Mouse (Mus musculus) forebrain, embryonic 16.5 days (tissue): ENCODE data around the gene Gm11985. TPM values are rescaled to one million over a fixed set of nuclear protein-coding genes. Genes with fewer than 3 reads are reported as not detected.

Source experiments
- ATAC-seq: fragments of 200-750 bp; cut with Nextera tagmentation; 2 replicates; pipeline ENCODE4 v1.8.0; 2017; ENCODE audit warnings: mild to moderate bottlenecking, moderate library complexity
- H3K27ac ChIP-seq: fragments of 300-500 bp; sonication (generic); 2 replicates; pipeline ENCODE4 v1.5.1; 2014; ENCODE audit warnings: low read length, control low read depth
- H3K27me3 ChIP-seq: fragments of 300-500 bp; sonication (generic); replicated peaks from 2 replicates; pipeline ENCODE4 v1.6.1; 2014; ENCODE audit warnings: low read length; ENCODE audit not compliant: control insufficient read depth, insufficient read depth
- H3K36me3 ChIP-seq: fragments of 300-500 bp; sonication (generic); 2 replicates; pipeline ENCODE4 v1.6.1; 2014; ENCODE audit not compliant: control insufficient read depth, insufficient read depth
- H3K4me1 ChIP-seq: fragments of 300-500 bp; sonication (generic); replicated peaks from 2 replicates; pipeline ENCODE4 v1.6.1; 2014; ENCODE audit warnings: low read length; ENCODE audit not compliant: control insufficient read depth, insufficient read depth
- H3K4me2 ChIP-seq: fragments of 300-500 bp; sonication (generic); 2 replicates; pipeline ENCODE4 v1.6.1; 2014; ENCODE audit warnings: mild to moderate bottlenecking, low read length, control low read depth
- H3K4me3 ChIP-seq: fragments of 300-500 bp; sonication (generic); replicated peaks from 2 replicates; pipeline ENCODE4 v1.5.1; 2014; ENCODE audit warnings: mild to moderate bottlenecking, low read length, control low read depth
- H3K9ac ChIP-seq: fragments of 300-500 bp; sonication (generic); replicated peaks from 2 replicates; pipeline ENCODE4 v1.6.1; 2014; ENCODE audit warnings: low read depth, low read length, control low read depth
- H3K9me3 ChIP-seq: fragments of 300-500 bp; sonication (generic); 2 replicates; pipeline ENCODE4 v1.6.1; 2016; ENCODE audit warnings: low read length; ENCODE audit not compliant: control insufficient read depth
- WGBS: fragments of 180-500 bp; shearing (Covaris S2); extraction: QIAGEN DNeasy Blood & Tissue Kit; methylation state at CpG from one replicate; pipeline ENCODE4 v1.1.7; 2014; 5-methylcytosine and 5-hydroxymethylcytosine counted together
- polyA plus RNA-seq: library from polyadenylated mRNA; unstranded; fragments of >200 nt; fragmentation: Nextera tagmentation; extraction: Ambion mirVana; gene quantifications from 2 replicates; pipeline ENCODE4 v1.2.1, GENCODE M21; 2015

The Gm11985 gene
- polyA plus RNA-seq, 1 experiment from 2014 or later, result not detected

DNA sequence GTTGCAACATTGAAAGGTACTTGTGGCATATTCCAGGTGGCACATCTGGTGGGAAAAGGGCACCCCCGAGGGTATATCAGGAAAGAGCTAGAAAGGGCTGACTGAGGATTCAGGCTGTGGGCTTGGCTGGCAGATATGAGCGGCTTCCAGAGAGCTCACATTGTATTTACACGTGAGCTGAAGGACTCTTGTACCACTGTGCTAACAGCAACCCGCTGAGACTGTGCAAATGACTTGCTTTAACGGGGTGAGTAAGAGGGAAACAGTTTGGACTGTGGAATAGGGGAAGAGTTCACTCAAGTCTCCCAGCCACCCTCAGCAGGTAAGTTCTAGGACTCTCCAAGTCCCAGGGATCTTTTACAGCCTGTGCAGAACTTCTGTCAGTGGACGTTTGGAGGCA is 14.7 kb downstream of the Gm11985 start:
- WGBS, result 82% methylated on average over 6 of the region's 6 CpGs
- H3K9ac ChIP-seq, result no peak overlapping the region

DNA sequence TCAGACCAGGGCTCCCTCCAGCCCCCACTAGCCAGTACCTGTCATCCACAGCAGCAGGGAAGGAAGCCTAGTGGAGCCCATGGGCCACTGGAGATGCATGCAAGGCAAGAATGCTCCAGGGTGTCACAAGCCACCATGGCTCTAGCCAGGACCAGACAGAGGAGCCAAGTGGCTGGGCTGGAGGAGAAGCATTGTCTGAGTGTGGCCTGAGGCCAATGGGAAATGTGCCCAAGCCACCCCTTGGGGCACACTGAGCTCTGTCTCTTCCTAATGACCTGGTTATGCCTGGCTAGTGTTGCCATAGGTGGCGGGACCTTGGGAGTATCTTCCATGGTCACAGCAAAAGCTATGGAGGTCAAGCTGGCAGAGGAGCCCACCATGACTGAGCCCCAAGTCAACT is 18.7 kb downstream of the Gm11985 start:
- H3K4me2 ChIP-seq, result no peak overlapping the region
- no peaks in the 10 kb centered on the region for H3K36me3 ChIP-seq
- H3K9me3 ChIP-seq, result no peaks in the 10 kb centered on the region
- WGBS, result 90% methylated on average over 1 of the region's 1 CpGs
- no peak for ATAC-seq
- no peak overlapping the region for H3K27ac ChIP-seq
- no peak overlapping the region for H3K4me3 ChIP-seq
- no peak overlapping the region for H3K9ac ChIP-seq
- H3K4me1 ChIP-seq, result no peaks in the 10 kb centered on the region
- no peaks in the 10 kb centered on the region for H3K27me3 ChIP-seq

More for the DNA sequence above, 14.7 kb downstream of the Gm11985 start:
- Histone ChIP-seq H3K27me3 (no peaks in the 10 kb centered on the region), H3K4me1 (no peaks in the 10 kb centered on the region), H3K4me2 (no peak overlapping the region), H3K27ac (no peak overlapping the region), H3K36me3 (no peaks in the 10 kb centered on the region), H3K9me3 (no peaks in the 10 kb centered on the region), H3K4me3 (no peak overlapping the region)
- no peak for ATAC-seq

GRCm38 (mm10) chr11:7164416-7164815 is 24.0 kb downstream of the Gm11985 start:
- H3K4me3 ChIP-seq, result no peak overlapping the region
- no peak overlapping the region for H3K4me2 ChIP-seq
- no peaks in the 10 kb centered on the region for H3K36me3 ChIP-seq
- H3K27me3 ChIP-seq, result no peaks in the 10 kb centered on the region
- H3K27ac ChIP-seq, result no peak overlapping the region
- ATAC-seq, result no peak
- H3K4me1 ChIP-seq, result 0 out of 2 replicates have a peak, but pooled peaks cover 2% of the 10 kb centered on the region
- no peaks in the 10 kb centered on the region for H3K9me3 ChIP-seq
- no peak overlapping the region for H3K9ac ChIP-seq
- WGBS, result 18% methylated on average over 4 of the region's 4 CpGs

- no peak overlapping the region for H3K4me3 ChIP-seq
- no peaks in the 10 kb centered on the region for H3K36me3 ChIP-seq
- no peak overlapping the region for H3K27ac ChIP-seq
- no peak overlapping the region for H3K9ac ChIP-seq
- peak; percentile 16; the same call in 1 of the 2 replicates for ATAC-seq
- 0 out of 2 replicates have a peak, but pooled peaks cover 2% of the 10 kb centered on the region for H3K4me1 ChIP-seq
- no peaks in the 10 kb centered on the region for H3K27me3 ChIP-seq
- no peaks in the 10 kb centered on the region for H3K9me3 ChIP-seq
- H3K4me2 ChIP-seq, result no peak overlapping the region
- 80% methylated on average over 8 of the region's 8 CpGs for WGBS
Measured at GRCm38 (mm10) chr11:7161502-7162174, 26.7 kb downstream of the Gm11985 start.

- H3K9ac ChIP-seq, result no peak overlapping the region
- WGBS, result 51% methylated on average over 4 of the region's 4 CpGs
Measured at GRCm38 (mm10) chr11:7160637-7161101, 27.7 kb downstream of the Gm11985 start.

GRCm38 (mm10) chr11:7160146-7160545 is 28.2 kb downstream of the Gm11985 start:
- no peak overlapping the region for H3K4me2 ChIP-seq
- no peaks in the 10 kb centered on the region for H3K9me3 ChIP-seq
- H3K27ac ChIP-seq, result no peak overlapping the region
- H3K9ac ChIP-seq, result no peak overlapping the region
- WGBS, result 81% methylated on average over 6 of the region's 6 CpGs
- no peak overlapping the region for H3K4me3 ChIP-seq
- 0 out of 2 replicates have a peak, but pooled peaks cover 2% of the 10 kb centered on the region for H3K4me1 ChIP-seq
- no peak for ATAC-seq
- H3K27me3 ChIP-seq, result no peaks in the 10 kb centered on the region
- no peaks in the 10 kb centered on the region for H3K36me3 ChIP-seq

More at GRCm38 (mm10) chr11:7160637-7161101, 27.7 kb downstream of the Gm11985 start:
- H3K4me2 ChIP-seq, result no peak overlapping the region
- H3K4me1 ChIP-seq, result 0 out of 2 replicates have a peak, but pooled peaks cover 2% of the 10 kb centered on the region
- no peak overlapping the region for H3K4me3 ChIP-seq
- H3K27ac ChIP-seq, result no peak overlapping the region
- H3K9me3 ChIP-seq, result no peaks in the 10 kb centered on the region
- no peaks in the 10 kb centered on the region for H3K36me3 ChIP-seq
- no peaks in the 10 kb centered on the region for H3K27me3 ChIP-seq
- ATAC-seq, result peak; percentile 46; the same call in 1 of the 2 replicates

GRCm38 (mm10) chr11:7158196-7158595 is 30.2 kb downstream of the Gm11985 start:
- no peak overlapping the region for H3K4me3 ChIP-seq
- H3K4me2 ChIP-seq, result no peak overlapping the region
- ATAC-seq, result no peak
- H3K27me3 ChIP-seq, result no peaks in the 10 kb centered on the region
- H3K9me3 ChIP-seq, result no peaks in the 10 kb centered on the region
- WGBS, result 76% methylated on average over 6 of the region's 6 CpGs
- H3K36me3 ChIP-seq, result no peaks in the 10 kb centered on the region
- no peak overlapping the region for H3K9ac ChIP-seq
- 0 out of 2 replicates have a peak, but pooled peaks cover 2% of the 10 kb centered on the region for H3K4me1 ChIP-seq
- H3K27ac ChIP-seq, result no peak overlapping the region

DNA sequence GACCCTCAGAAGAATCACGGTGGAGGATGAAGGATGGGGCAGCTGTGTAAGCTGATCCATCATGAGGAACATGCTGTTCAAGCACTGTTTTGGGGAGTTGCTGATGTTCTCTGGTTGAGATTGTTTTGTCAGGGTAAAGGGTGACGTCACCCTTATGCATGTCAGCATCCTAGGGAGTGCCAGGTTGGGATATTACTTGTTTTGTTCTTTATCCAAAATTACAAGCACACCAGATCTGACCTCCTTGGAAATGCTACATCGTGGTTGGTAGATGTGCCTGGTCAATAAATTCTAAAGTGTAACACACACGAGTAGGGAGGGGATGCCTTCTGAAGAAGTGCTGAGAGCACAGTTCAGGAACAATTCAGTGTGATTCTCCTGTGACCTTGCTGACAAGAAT is 31.9 kb downstream of the Gm11985 start:
- Histone ChIP-seq H3K9me3 (no peaks in the 10 kb centered on the region), H3K36me3 (no peaks in the 10 kb centered on the region), H3K27me3 (no peaks in the 10 kb centered on the region), H3K27ac (no peak overlapping the region), H3K4me1 (0 out of 2 replicates have a peak, but pooled peaks cover 2% of the 10 kb centered on the region), H3K9ac (no peak overlapping the region), H3K4me3 (no peak overlapping the region), H3K4me2 (no peak overlapping the region)
- WGBS, result 79% methylated on average over 4 of the region's 4 CpGs
- no peak for ATAC-seq

DNA sequence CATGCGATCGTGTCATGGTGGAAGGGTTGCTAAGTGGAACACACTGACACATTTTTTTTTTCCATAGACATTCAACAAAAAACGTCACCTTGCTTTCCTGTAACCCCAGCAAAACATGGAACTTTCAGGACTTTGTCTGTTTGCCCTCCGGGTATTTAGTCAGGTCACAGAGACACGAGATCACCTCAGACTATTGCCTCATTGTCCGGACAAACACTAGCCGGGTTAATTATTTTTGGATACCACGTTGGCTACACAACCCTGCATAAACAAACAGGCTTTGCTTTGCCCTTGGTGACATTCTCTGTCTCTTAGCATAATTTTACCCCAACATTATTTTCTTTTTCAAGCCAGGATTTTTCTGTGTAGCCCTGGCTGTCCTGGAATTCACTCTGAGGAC is 35.3 kb downstream of the Gm11985 start:
- 80% methylated on average over 8 of the region's 8 CpGs for WGBS
- Histone ChIP-seq H3K4me2 (no peak overlapping the region), H3K4me3 (no peak overlapping the region), H3K9me3 (no peaks in the 10 kb centered on the region), H3K9ac (no peak overlapping the region), H3K27me3 (no peaks in the 10 kb centered on the region), H3K36me3 (no peaks in the 10 kb centered on the region), H3K4me1 (no peaks in the 10 kb centered on the region), H3K27ac (no peak overlapping the region)
- ATAC-seq, result no peak
